Mouse (Mus musculus) kidney, postnatal 25 days (tissue): ENCODE data around the gene Gsta4.
A peak's percentile ranks its signal among the peaks of the same experiment; 100 is the strongest.
"Not testable (repeated sequence)": the region's sequence is repeated elsewhere in the genome, so short reads cannot be mapped to it uniquely, and the experiment has no call there.

Experiments used
- DNase-seq, 2 experiments: peaks; one replicate each; pipeline ENCODE4 v3.0.0; 2021; ENCODE audit warnings: mixed read lengths in 2 of 2

The Gsta4 gene

GRCm38 (mm10) chr9:78179071-78179470, 3.5 kb upstream of the Gsta4 start:
- DNase-seq: no peak

- DNase-seq: no peak
These were observed 3.1 kb downstream of the Gsta4 start for GRCm38 (mm10) chr9:78185686-78186085.

- DNase-seq: no peak
These were observed 6.3 kb downstream of the Gsta4 start for GRCm38 (mm10) chr9:78188910-78189309.

DNA sequence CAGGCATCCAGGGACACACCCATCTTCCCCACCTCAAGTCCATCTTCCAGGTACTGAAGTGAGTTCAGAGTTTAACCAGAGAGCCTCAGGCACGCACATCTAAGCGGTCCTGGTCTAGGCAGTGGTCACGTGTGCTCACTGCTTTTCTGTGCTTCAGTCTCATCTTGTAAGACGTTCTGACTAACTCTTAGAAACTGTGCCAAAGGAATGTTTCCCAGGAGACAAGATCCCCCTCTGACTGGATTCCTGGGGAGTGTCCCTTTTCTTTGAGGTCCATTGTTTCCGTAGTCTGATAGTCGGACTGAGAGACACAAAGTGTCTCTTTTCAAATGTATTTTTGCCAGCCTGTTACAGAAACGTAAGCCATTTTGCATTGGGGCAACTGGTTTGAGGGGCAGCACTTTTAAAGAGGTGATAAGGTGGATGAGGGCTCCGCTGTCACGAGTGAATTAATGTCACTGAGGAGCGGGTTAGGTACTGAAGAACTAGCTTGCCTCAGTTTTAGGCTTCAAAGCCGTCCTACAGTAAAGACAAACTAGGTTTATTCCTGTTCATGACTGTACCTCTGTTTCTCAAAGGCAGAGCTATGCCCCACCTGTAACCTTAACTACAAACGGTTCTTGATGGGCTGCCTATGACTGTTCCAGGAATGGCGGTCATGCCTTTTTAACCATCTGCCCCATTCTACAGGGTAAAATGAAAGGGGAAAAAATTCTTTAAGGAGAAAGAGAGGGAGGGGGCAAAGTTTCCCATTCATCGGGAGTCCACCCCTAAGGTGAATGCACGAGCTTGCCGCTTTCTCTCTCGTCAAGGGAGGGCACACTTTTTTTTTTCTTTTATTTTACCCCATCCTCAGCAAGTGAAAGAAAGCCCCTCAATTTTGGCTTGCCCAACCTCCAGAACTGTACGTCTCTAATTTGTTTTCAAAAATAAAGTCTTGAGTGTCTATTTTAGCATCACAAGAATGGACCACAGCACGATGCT, 8.4 kb downstream of the Gsta4 start:
- DNase-seq: peak in 1 of 2 experiments; percentile 50

- DNase-seq: peak; percentile 90 to 91
These were observed 9.2 kb downstream of the Gsta4 start for GRCm38 (mm10) chr9:78191736-78192135.

DNA sequence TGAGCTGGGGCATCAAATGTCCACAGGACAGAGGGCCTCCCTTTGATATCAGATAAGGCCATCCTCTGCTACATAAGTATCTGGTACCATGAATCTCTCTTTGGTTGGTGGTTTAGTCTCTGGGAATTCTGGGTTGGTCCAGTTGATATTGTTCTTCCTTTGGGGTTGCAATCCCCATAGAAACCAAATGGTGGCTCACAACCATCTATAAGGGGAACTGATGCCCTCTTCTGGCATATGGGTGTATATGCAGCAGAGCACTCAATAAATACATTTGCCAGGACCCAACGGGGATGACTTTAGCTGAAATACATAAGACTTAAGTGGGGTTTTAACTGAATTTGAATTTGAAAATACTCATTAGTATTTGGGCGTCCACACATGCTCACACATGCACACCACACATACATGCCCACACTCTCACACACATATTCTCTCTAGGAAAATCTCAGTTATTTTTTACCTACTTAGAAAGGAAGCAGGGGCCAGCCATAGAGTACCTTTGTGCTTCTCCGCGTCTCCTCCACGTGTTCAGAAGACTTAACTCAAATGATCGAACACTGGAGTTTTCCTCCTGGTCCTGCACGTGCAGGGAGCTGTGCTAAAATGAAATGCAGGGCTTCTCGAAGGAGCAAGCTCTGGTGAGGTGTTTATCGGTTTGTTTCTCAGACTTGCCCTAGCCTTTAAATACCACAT, 11.5 kb downstream of the Gsta4 start:
- peak; percentile 55 to 80 for DNase-seq

GRCm38 (mm10) chr9:78195034-78195433, 12.5 kb downstream of the Gsta4 start:
- no peak for DNase-seq

- no peak for DNase-seq
These were observed 15.2 kb downstream of the Gsta4 start for GRCm38 (mm10) chr9:78197801-78198200.

DNA sequence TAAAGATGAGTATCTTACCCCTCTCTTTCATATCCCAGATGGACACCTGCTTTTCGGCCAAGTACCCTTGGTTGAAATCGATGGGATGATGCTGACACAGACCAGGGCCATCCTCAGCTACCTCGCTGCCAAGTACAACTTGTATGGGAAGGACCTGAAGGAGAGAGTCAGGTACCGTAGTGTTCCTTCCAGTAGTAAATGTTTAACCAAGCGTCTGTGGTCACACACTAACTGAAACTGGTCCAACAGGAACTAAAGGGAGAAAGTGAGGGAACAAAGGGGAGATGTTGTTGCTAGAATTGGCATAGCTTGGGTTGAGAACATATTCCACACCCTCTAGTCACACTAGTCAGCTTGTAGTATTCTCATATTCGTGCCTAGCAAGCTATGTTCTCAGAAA, 21.6 kb downstream of the Gsta4 start:
- DNase-seq: peak in 1 of 2 experiments; percentile 54

- DNase-seq: no peak
These were observed 26.4 kb downstream of the Gsta4 start for GRCm38 (mm10) chr9:78208956-78209355.

- no peak for DNase-seq
These were observed 27.5 kb downstream of the Gsta4 start for GRCm38 (mm10) chr9:78210079-78210478.

GRCm38 (mm10) chr9:78210821-78211220, 28.2 kb downstream of the Gsta4 start:
- DNase-seq: no peak

DNA sequence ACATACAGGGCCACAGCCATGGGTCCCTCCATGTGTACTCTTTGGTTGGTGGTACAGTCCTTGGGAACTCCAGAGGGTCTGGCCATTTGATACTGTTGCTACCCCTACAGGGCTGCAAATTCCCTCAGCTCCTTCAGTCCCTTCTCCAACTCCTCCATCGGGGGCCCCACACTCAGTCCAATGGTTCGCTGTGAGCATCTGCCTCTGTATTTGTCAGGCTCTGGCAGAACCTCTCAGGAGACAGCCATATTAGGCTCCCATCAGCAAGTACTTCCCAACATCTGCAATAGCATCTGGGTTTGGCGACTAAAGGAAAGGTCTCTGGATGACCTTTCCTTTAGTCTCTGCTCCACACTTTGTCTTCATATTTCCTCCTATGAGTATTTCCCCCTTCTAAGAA, 28.9 kb downstream of the Gsta4 start:
- DNase-seq: no peak

DNA sequence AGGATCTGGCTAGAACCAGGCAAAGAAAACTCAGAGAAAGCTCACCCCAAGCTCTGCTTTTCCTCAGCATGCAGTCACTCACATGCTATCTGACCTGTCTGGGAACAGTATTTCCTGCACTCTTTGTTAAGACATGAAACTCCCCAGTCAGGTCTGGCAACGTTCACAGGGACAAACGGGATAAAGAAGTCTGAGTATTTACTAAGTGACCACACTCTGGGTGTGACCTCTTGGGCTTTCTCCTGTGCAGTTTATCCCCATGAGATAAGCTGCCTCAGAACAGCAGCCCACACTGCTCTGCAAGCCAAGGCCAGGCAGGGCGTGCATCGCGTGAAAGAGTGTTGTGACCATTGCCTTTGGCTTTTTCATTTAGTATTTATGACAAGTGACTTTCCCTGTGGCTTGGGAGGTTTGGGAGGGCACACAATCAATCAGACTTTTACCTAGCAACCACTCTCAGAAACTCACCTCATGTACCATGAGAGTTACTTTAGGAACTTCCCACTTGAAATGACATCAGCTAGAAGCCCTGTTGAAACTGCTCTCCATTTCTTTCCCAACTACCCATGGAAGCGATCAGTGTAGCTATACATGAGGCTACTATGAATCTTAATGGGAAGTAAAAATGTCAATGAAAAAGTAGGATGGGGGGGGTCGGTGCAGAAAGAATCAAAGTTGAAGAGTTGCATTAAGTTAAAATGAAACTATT, 29.9 kb downstream of the Gsta4 start:
- no peak for DNase-seq

- no peak for DNase-seq
These were observed 34.5 kb downstream of the Gsta4 start for GRCm38 (mm10) chr9:78217074-78217473.

DNA sequence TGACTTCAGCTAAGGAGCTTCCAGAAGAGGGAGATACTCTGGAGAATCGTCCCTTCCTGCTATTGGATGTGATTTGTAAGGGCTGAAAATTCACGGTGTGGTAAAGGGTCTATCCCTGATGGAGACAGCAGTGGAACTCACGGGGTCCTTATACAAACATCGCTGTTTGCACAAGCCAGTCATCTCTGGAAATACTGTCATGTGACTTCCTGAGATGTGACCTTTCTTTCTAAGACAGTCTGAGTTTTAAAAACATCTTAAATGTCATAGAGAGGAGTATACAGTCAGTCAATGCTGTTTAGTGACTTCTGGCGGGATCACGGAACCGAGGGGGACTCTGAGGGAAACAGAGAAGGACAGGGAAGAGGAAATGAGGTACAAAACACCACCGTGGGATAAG, 40.0 kb downstream of the Gsta4 start:
- no peak for DNase-seq

- peak; percentile 23 to 61 for DNase-seq
These were observed 40.8 kb downstream of the Gsta4 start for GRCm38 (mm10) chr9:78223221-78223902.

GRCm38 (mm10) chr9:78224418-78224817, 41.8 kb downstream of the Gsta4 start:
- DNase-seq: no peak

DNA sequence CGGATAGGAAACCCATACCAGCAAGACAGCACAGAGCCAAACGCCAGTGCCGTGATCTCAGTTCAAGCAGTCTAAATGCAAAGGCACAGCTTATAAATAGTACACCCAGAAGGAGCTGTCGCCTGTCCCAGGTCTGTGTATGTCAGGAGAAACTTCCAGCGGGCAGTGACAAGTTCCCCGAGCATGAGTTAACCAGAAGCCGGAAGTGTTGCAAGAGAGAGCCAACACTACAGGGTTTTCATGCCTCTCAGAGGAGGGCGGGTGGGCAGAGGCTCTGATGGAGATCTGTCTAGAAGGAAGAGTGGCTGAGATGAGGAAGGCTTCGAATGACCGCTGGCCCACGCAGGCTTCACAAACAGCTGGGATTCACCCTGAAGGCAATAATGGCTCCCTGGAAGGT, 42.7 kb downstream of the Gsta4 start:
- DNase-seq: no peak

DNA sequence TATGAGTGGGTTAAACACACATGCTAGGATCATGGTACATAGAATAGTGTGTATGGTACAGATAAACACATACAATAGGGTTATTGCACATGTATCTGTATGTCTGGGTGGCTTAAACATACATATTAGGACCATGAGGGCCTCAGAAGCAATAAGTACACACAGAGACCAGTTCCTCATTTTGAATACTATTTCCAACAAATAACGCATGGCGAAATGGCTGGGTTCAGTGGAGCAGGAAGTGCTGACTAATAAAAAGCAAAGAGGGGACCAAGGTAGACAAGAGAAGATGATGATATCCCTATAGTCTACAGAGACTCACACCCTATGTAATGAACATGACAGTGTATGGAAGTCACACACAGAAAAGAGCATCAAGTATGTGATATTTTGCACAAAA, 45.5 kb downstream of the Gsta4 start:
- DNase-seq: no peak

DNA sequence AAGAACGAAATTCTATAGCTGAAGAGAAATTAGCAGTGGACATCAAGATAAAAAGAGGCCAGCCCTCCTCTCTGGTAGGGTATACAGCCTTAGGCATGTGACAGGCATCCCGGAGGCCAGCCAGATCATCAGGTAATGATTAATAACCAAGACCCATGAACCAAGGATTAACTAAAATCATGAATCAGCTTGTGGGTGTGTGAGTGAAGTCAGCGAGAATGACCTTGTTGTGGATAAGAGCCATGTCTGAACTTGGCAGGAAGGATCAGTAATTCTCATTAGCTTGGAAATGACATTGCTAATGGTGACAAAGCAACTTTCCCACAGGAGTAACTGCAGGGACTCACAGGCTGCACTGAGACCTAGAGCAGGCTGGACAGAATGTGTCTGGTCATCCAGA, 47.1 kb downstream of the Gsta4 start:
- DNase-seq: peak; percentile 64 to 67

- DNase-seq: not testable (repeated sequence)
These were observed 47.9 kb downstream of the Gsta4 start, which contains the start of gene Gsta1 for GRCm38 (mm10) chr9:78230461-78230860. Gene Gsta1 (plus strand): TSS chr9:78230656.
